Mouse (Mus musculus) lung, adult 2 months (tissue): Measurements from ENCODE around the gene Rsph4a.

ENCODE experiments used
- CTCF ChIP-seq: fragments of 200-500 bp; IDR thresholded peaks from 2 replicates; pipeline ENCODE4 v1.5.1; 2011; ENCODE audit warnings: mild to moderate bottlenecking, low read length, control low read depth; ENCODE audit not compliant: insufficient read depth
- POLR2A ChIP-seq: fragments of 200-500 bp; IDR thresholded peaks from 2 replicates; pipeline ENCODE4 v1.6.1; 2011; ENCODE audit warnings: low read depth, mild to moderate bottlenecking, control low read depth, low read length, borderline replicate concordance; ENCODE audit errors: extremely low read depth

- no peak for TF ChIP-seq POLR2A
- TF ChIP-seq CTCF, result no peak
These were observed 34.5 kb upstream of the Rsph4a start for GRCm38 (mm10) chr10:33870441-33870840.
